Mouse (Mus musculus) C2C12 (cell line): ENCODE measurements around the gene Tprkb. TPM values are rescaled to one million over a fixed set of nuclear protein-coding genes. Genes with fewer than 3 reads are reported as not detected.
"Not testable (repeated sequence)": the region's sequence is repeated elsewhere in the genome, so short reads cannot be mapped to it uniquely, and the experiment has no call there.

Experiments
- H3K27me3 ChIP-seq: one replicate; pipeline ENCODE4 v1.6.1; 2011; ENCODE audit not compliant: control insufficient read depth, insufficient read depth, insufficient read length
- H3K36me3 ChIP-seq: one replicate; pipeline ENCODE4 v1.6.1; 2011; ENCODE audit not compliant: control insufficient read depth, insufficient read depth
- H3K4me3 ChIP-seq: one replicate; pipeline ENCODE4 v1.5.1; 2011; ENCODE audit warnings: mild to moderate bottlenecking, control low read depth; ENCODE audit not compliant: poor library complexity, insufficient read depth, severe bottlenecking
- H3K79me2 ChIP-seq: one replicate; pipeline ENCODE4 v1.6.1; 2011; ENCODE audit not compliant: control insufficient read depth, insufficient read depth
- H3K79me3 ChIP-seq: one replicate; pipeline ENCODE4 v1.6.1; 2011; ENCODE audit warnings: low read depth, control low read depth
- H3ac ChIP-seq: one replicate; pipeline ENCODE3; 2011; ENCODE audit warnings: low read depth; ENCODE audit not compliant: control insufficient read depth, insufficient read length
- CEBPB ChIP-seq: IDR thresholded peaks from one replicate; pipeline ENCODE4 v1.6.1; 2011; ENCODE audit warnings: low read depth, mild to moderate bottlenecking, control low read depth, moderate library complexity
- CTCF ChIP-seq: IDR thresholded peaks from one replicate; pipeline ENCODE4 v1.5.1; 2011; ENCODE audit not compliant: control insufficient read depth, insufficient read depth, insufficient read length
- FOSL1 ChIP-seq: IDR thresholded peaks from one replicate; pipeline ENCODE4 v1.8.0; 2011; ENCODE audit warnings: mild to moderate bottlenecking, low read length; ENCODE audit not compliant: poor library complexity, insufficient read depth, severe bottlenecking
- MAX ChIP-seq: IDR thresholded peaks from one replicate; pipeline ENCODE4 v1.6.1; 2011; ENCODE audit warnings: mild to moderate bottlenecking, control low read depth
- MYOD1 ChIP-seq: IDR thresholded peaks from one replicate; pipeline ENCODE4 v1.6.1; 2011; ENCODE audit warnings: low read depth; ENCODE audit not compliant: control insufficient read depth, insufficient read length
- MYOG ChIP-seq: IDR thresholded peaks from one replicate; pipeline ENCODE4 v1.6.1; 2011; ENCODE audit not compliant: control insufficient read depth, insufficient read length; ENCODE audit errors: extremely low read depth
- USF1 ChIP-seq: IDR thresholded peaks from one replicate; pipeline ENCODE4 v1.6.1; 2011; ENCODE audit warnings: low read depth, mild to moderate bottlenecking, control low read depth, moderate library complexity
- polyA plus RNA-seq: library from polyadenylated mRNA; unstranded; fragments of >200 nt; fragmentation: generic; extraction: Trizol; gene quantifications from one replicate; pipeline ENCODE4 v1.2.1, GENCODE M21; 2012; ENCODE audit warnings: missing spikeins

Tprkb gene
- polyA plus RNA-seq, 1 experiment = 25.6 TPM

DNA sequence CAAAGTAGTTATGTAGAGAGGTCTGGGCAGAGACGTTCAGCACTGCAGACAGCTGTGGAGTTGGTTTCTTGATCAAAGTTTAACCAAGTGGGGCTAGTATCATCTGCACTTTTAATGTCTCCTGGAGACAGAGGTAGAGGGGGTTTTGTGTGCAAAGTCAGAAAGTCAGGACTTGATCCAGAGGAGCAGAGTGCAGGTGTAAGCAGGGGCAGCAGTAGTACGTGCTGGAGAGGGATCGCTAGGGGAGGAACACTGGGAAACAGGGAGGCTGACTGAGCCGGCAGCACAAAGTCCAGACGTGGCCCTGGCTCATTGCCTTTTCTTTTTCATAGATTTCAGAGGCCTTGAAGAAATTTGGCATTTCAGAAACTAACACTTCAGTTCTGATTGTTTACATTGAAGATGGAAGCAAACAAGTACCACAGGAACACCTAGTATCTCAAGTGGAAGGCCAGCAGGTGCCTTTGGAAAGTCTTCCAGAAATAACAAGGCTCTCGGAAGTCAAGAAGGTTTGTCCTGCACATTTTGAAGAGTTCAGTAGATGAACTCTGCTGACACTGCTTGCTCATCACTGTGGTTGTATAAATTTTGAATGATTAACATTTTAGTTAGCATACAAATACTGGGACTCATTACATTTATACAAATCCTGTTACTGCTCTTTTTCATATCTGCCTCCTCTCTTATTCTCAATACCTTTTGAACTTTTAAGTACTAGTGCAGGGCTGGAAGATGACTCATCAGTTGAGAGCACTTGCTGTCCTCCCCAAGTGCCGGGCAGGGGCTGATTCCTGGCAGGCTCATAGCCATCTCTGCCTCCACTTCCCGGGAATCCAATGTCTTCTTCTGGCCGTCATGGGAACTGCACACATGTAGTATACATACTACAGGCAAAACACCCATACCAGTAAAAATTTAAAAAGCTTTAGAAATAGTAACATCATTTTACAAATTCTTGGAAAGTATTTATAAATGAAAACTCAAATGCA is 16.1 kb downstream of the Tprkb start:
- no peaks in the 10 kb centered on the region for H3K79me2 ChIP-seq
- no peak overlapping the region for H3K4me3 ChIP-seq
- no peaks in the 10 kb centered on the region for H3K27me3 ChIP-seq
- no peaks in the 10 kb centered on the region for H3K79me3 ChIP-seq
- TF ChIP-seq USF1 = no peak
- no peak for TF ChIP-seq CEBPB
- TF ChIP-seq FOSL1 = no peak
- TF ChIP-seq MYOG = no peak
- no peak for TF ChIP-seq MYOD1
- no peak for TF ChIP-seq CTCF
- TF ChIP-seq MAX = no peak
- H3K36me3 ChIP-seq = peaks cover 70% of the 10 kb centered on the region
- H3ac ChIP-seq = no peak overlapping the region

DNA sequence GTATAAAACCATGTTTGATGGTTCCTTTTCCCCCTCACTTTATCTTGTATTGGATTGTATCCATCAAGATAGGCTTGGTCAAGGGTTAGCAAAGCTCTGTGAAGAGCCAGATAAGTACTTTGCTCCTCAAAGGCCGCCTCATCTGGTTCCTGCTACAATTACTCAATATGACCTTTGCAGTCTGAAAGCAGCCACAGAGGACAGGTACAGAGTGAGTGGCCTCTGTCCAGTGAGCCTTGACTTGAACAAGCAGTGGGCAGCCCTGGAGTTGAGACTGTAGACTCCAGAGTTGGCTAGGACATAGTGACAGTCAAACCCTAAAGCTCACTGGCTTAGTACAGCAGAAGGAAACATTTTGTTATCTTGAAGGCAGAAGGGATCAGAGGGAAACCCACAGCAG is 17.6 kb downstream of the Tprkb start:
- no peaks in the 10 kb centered on the region for H3K79me3 ChIP-seq
- peaks cover 56% of the 10 kb centered on the region for H3K36me3 ChIP-seq
- no peaks in the 10 kb centered on the region for H3K27me3 ChIP-seq
- H3ac ChIP-seq = no peak overlapping the region
- no peak for TF ChIP-seq MYOD1
- TF ChIP-seq MYOG = no peak
- no peak for TF ChIP-seq CTCF
- TF ChIP-seq USF1 = no peak
- TF ChIP-seq CEBPB = no peak
- no peak for TF ChIP-seq MAX
- no peak for TF ChIP-seq FOSL1
- H3K4me3 ChIP-seq = no peak overlapping the region
- H3K79me2 ChIP-seq = no peaks in the 10 kb centered on the region

GRCm38 (mm10) chr6:85934047-85934446 is 22.4 kb downstream of the Tprkb start:
- H3K36me3 ChIP-seq = peaks cover 13% of the 10 kb centered on the region
- TF ChIP-seq MYOG = no peak
- no peak for TF ChIP-seq CTCF
- no peaks in the 10 kb centered on the region for H3K79me2 ChIP-seq
- H3K4me3 ChIP-seq = no peak overlapping the region
- H3K27me3 ChIP-seq = no peaks in the 10 kb centered on the region
- no peak overlapping the region for H3ac ChIP-seq
- H3K79me3 ChIP-seq = no peaks in the 10 kb centered on the region

DNA sequence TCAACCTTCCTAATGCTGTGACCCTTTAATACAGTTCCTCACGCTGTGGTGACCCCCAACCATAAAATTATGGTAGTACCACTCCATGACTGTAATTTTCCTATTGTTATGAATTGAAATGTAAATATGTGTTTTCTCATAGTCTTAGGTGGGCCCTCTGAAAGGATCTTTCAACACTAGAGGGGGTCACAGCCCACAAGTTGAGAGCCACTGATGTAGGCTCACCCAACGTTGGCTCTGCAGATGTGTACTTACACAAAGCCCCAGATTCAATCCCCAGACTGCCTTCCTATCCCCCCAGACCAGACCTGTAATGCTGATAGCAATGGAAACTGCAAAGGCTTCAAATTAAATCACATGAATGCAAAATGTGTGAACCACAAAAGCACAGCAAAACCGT is 24.0 kb downstream of the Tprkb start:
- TF ChIP-seq USF1 (no peak), MYOG (no peak), CEBPB (no peak), FOSL1 (no peak), MAX (no peak), CTCF (no peak), MYOD1 (no peak)
- H3K79me3 ChIP-seq = no peaks in the 10 kb centered on the region
- H3K4me3 ChIP-seq = no peak overlapping the region
- no peaks in the 10 kb centered on the region for H3K27me3 ChIP-seq
- no peaks in the 10 kb centered on the region for H3K79me2 ChIP-seq
- H3K36me3 ChIP-seq = no peaks in the 10 kb centered on the region
- H3ac ChIP-seq = no peak overlapping the region

DNA sequence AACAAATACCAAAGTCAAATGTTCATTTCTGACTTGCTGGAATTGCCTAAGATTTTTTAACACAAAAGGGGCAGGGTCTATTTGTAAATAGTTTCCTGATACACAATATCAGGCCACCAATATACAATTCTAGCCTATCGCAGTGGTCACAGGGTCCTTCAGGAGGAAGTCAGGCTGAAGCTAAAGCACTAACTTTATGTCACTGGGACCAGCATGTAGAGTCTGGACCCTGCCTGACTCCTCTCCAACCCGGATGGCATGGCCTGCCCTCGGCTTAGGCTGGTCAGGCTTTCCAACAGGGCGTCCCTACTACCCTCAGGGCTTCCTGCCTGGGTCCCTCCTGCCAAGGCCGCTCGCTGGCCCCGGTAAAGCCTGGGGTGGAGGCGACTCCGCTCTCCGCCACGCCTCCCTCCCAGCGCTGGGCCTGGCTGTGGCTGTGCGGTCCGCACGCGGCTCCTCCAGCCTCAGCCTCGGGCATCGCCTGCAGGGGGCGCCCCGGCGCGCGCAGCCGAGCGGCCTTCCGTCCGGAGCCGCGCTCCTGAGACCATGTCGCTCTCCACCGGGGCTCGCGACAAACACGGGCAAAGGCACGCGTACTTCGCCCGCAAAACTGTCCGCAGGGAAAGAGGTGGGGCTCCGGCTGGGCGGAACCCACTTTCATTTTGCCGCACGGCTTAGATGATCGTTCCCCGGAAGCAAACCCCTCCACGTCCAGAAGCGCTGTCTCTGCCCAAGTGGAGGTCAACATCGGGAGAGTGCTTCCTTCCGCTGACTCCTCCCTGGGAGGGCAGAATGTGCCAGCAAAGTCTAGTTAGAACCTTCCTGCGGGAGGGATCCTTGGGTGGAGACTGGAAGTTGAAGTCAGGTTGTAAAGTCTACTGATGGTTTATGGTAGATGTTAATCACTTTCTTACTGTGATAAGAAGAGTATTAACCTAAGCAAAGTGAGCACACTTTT is 25.1 kb downstream of the Tprkb start:
- not testable (repeated sequence) for H3K27me3 ChIP-seq, H3K36me3 ChIP-seq
- TF ChIP-seq CTCF = peak; percentile 46

More for the DNA sequence above, 25.1 kb downstream of the Tprkb start:
- not testable (repeated sequence) for H3K79me3 ChIP-seq, H3K79me2 ChIP-seq
- H3ac ChIP-seq = peak overlapping the region; percentile 40
- peak overlapping the region; percentile 29 for H3K4me3 ChIP-seq
